Mouse (Mus musculus) embryo, embryonic 10 days (tissue): ENCODE measurements at regions not wholly inside any gene's neighbourhood (a gene's known extent, or its start where the extent isn't known, plus 50 kb on each side); places are given as distances from the start of the nearest gene placed in this dataset.

Experiments
- DNase-seq: peaks from one replicate; pipeline ENCODE4 v3.0.0-alpha.2; 2015; ENCODE audit warnings: low spot score

DNA sequence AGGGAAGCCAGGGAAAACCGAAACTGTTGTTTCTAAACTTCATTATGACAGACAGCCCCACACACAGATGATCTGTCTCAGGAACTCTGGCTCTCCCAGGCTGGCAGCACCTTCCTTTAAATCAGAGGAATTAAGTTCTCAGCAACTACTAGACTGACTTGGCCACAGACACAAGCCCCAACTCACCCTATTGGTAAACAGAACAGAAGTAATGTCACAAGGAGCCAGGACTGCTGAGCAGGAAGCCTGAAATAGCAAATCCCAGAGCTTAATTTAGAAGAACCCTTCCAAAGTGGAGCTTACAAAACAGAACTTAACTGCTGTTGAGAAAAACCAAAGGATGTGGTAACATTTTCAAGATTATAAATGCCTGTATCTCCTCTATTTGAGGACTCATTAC, 174.8 kb downstream of the Nfkbiz start:
- DNase-seq, result no peak

DNA sequence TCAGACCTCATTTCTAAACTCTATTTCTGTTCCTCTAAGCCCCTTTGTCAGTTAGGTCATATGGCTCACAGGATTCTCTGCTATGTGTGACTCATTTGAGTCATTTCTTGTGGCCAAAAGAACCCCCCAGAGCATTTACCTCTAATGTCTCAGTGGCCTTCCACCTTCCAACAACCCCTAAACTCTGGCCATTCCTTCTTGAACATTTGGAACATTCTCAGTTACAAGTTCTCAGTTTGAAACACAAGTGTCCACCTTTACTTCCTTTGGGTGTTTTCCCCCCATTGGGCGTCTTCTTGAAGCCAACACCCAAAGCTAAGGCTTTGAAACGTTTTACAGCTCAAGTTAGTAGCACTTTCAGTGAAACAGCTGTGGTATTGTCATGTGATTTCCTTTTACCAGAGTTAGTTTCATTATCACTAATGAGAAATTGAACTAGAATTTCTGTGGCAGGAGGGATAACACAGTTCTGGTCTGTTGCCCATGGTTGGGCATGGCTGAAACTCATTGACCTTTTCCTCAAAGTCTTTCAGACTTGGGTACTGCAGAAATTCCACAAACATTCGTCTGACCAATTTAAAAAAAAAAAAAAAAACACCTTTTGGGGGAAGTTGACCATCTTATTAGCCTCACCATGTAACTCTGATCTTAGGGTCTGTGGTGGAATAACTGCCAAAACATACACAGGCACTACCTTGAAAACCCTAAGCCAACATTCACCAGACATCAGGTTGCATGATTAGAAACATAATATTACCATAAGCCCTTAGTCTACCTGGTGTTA, 201.8 kb downstream of the Nfkbiz start:
- no peak for DNase-seq

DNA sequence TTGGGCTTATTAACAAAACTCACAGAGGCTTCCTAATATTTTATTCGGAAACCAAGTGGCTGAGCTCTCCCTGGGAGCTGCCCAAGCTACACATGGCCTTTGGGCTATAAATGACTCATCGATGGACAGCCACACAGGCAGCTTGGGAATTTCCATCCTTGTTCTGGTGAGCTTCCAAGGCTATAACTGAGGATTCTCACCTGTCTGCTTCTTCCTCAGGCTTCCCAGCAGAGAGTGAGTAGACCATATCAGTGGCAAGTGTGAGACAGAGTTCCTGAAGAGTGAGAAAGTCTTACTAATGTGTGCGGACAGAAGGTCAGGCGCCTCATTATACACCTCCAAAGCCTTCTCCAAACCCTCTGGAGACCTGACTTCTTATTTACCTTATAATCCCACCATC, 202.5 kb downstream of the Nfkbiz start:
- no peak for DNase-seq

DNA sequence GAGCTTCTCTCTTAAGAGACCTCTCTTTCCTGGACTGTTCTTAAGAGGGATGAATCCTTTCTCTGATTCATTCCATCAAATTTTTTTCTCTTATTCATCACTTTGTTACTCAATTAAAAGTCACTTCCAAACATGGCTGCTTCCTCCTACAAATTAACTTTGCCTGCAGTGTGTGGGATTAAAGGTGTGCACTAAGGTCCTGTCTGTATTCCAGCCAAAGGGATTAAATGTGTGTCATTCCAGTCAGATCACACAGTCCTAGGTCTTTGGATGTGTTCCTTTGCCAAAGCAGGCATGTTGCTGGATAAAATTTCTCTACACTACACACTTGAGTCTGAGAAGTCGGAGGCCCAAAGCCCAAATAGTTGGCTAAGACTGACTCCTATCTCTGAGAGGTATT, 204.0 kb downstream of the Nfkbiz start:
- DNase-seq, result no peak

DNA sequence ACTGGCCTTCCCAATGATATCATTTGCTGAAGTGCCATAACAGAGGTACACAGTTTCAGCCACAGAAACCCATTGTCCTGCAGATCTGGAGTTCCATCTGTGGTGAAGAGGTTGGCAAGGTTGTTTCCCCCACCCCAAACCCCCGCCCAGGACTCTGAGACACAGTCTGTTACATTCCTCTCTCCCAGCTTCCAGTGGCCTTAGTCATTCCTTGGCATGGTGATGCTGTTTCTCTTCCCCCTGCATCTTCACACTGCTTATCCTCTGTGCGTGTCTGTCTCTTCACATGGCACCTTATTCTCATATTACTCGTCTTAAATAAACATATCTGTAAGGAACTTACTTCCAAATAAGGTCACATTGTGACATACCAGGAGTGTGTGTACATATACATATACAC, 206.5 kb downstream of the Nfkbiz start:
- DNase-seq, result no peak

DNA sequence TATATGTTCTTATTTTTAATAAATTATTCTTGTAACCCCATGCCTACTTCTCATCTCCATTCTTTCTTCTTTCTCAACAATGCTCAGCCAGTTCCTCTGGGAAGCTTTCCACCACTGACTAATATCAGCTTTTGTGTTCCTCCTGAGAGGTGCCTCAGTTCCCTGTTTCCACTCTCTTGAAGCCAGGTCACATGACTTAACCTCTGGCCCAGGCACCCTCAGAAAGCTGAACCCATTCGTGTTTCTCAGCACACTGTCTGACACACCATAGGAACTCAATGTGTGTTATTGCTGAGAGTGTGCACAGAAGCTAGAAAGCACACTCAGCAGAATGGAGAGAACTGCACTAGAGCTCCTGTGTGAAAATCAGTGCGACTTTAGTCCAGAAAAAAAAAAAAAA, 207.1 kb downstream of the Nfkbiz start:
- DNase-seq, result no peak

DNA sequence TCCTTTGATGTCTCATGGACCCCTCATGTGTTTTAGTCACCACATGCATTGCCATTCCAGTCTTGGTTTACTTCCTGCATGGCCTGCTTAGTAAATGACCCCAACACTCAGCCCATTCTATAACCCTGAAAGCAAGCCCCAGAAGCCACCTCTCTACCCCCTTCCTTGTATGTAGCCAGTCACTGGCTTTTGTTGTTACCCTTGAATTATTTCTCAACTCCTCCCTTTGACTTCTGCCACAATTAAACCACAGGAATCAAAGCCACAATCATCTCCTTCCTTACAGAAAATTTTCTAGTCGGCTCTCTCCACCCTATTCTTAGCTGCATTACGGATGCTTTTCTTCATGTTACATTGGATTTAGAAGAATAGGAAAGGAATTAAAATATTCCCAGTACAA, 207.7 kb downstream of the Nfkbiz start:
- no peak for DNase-seq

DNA sequence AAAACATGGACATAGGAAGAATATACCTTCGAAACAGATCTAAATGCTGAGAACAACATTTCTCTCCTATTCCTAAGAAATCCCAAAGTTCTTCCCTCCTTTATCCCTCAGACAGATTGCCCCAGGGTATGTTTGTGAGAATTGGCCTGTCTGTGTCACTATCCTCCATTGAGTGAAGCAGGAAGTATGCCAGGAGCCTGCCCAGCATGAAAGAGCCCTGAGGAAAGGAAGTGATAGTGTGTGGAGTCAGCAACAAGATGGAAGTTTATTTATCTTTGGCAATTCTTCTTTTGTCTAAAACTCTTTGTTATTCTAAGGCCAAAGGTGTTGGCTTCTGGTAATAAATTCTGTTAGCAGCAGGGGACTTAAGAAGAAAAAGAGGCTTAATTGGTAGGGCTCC, 211.2 kb downstream of the Nfkbiz start:
- DNase-seq, result no peak

DNA sequence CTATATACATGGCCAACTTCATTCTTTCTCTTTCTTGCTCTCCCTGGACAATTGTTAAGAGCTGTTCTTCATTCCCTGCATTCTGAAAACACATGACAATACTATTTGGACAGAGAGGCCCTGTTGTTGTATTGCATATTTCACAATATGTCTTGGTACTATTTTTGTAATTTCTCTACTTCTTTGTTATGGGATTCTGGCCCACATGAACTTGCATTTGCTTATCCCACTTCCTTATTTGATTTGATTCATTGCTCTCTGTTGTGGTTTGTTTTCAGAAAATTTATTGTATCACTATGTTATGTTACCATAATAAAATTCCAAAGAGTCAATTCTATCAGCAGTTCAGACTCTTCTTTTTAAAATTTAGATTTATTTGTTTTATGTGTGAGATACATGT, 215.3 kb downstream of the Nfkbiz start:
- no peak for DNase-seq

DNA sequence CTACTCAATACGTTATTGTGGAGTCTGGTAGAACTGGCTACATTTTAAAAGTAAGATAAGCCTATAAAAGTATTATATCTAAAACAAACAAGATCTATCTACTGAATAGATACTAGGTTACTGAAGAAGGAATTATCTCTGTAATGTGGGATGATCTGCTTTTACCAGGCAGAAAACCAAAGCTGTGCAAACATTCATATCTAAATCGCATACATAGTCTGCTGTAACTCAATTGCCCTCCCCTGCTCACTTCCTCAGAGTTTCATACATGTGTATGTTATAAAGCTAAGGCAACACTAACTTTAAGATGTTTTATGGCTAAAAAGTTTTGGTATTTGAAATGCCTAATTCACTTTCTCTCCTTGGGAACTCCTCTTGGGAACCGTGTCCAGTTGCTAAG, 219.0 kb downstream of the Nfkbiz start:
- no peak for DNase-seq

DNA sequence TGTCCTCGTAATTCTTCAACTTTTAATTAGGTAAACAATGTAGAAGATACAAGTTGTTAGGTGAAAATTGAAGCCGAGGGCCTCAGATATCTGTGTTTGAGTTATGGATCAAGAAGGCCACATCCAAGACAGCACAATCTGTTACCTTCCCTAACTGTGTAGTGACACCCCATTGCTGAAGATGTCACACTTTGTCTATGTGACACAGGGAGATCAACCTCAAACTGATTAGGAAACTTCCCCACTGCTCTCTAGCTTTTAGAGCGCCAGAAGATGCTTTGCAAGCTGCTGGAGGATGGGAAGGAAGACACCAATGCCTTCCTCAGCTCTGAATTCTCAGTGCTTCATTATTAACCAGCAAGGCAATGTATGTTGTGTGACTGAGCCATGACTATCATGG, 220.7 kb downstream of the Nfkbiz start:
- no peak for DNase-seq

DNA sequence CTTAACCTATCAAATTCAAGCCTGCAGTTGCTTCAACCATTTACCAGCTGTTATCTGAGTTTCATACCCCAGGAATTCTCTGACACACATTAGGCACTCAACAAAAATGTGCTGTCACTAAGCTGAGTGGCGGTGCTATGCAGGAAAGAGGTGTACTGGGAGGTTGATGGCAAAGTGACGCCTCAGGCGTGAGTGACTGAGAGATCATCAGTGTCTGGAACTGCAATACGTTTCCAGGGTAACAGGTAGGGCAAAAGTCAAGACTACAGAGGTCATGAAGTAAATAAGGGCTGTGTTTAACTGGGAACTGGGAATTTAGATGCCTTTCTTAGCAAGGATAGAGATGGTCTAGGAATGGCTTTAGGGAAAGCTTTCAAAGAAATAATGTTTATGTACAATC, 221.2 kb downstream of the Nfkbiz start:
- peak; percentile 44 for DNase-seq

DNA sequence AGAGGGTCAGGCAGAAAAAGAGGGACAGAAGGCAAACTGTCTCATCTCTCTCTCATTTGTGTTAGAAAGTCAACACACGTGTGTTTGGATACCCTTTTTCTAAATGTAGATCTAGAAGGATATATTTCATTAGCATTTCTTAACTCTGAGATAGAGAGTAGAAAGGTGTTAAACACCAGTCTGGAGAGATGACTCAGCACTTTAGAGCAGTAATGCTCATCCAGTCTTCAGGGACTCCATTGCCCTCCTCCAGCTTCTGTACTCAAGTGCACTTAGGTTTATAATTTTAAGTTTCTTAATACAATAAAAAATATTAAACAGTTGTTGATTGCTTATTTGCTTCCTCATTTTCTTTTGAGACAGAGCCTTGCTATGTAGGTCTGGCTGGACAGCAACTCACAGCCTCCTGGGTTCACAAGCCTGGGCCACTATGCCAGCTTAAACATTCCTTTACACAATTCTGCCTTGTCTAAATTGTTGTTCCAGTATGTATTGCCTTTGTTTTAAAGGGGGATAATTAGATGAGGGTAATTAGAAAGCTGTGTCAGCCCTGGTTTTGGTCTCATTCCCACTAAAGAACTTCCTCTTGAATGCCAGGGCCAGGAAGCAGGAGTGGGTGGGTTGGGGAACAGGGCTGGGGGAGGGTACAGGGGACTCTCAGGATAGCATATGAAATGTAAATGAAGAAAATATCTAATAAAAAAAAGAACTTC, 222.1 kb downstream of the Nfkbiz start:
- DNase-seq, result no peak

DNA sequence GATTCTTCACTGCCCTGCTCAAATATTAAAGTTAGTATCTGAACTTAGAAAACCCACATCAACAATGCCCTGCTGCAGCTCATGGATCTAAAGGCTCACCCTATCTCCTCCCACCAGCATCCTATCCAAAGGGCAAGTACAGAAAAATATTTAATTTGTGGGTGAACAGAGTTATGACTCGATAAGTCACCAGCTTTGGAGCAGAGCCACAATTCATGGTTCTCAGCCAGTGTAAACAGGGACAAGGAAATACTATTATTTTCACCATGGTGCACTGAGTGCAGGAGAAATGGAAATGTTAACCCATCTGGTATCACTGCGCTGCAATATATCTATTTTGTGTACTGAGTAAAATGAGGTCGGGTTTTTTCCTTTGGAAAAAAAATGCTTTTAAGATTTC, 225.8 kb downstream of the Nfkbiz start:
- DNase-seq, result no peak

DNA sequence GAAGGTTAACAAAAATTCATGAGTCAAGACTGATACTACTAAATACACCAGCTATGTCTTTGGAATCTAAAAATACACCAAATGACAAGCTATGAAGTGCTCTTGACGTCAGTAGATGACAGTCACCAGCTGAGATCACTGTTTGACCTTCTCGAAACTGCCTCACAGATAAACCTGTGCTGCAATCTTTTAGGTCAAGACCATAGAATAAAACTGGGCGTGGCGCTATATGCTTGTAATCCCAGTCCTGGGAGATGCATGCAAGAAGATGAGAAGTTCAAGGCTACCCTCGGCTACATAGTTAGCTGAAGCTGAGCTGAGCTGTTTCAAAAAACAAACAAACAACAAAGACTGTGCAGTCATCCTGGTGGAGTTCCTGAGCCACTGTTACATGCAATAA, 226.7 kb downstream of the Nfkbiz start:
- DNase-seq, result no peak

DNA sequence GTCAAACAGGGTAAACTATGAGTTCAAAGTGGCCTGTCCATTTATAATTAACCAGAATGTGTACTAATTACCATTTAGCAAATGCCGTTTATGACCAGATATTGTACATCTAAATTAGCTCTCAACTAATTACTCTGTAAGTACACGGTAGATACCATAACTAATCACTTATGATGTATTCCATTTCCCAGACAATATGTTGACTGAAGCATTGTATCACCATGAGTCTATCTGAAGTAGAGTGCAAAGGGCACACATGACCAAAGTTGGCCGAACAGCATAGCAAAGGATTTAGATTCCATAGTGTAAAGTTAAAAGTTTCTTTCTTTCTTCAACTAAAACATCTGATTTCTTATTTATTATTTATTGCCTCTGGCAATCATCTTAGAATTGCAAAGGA, 227.5 kb downstream of the Nfkbiz start:
- no peak for DNase-seq

DNA sequence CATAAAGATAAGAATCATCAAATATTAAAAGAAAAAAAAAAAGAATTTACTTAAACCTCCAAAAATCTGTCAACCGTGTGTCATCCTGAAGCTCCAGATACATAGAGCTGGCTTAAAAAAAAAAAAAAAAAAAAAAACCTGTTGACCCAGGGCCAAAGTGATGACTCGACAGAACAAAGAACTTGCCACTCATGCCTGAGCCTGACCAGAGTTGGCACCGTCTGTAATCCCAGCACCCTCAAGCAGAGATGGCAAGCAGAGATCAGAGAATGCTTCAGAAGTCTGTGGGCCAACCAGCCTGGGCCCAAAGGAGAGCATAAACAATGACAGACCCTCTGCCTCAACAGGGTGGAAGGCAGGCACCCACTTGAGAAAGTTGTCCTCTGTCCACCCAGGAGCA, 230.3 kb downstream of the Nfkbiz start:
- DNase-seq, result no peak

DNA sequence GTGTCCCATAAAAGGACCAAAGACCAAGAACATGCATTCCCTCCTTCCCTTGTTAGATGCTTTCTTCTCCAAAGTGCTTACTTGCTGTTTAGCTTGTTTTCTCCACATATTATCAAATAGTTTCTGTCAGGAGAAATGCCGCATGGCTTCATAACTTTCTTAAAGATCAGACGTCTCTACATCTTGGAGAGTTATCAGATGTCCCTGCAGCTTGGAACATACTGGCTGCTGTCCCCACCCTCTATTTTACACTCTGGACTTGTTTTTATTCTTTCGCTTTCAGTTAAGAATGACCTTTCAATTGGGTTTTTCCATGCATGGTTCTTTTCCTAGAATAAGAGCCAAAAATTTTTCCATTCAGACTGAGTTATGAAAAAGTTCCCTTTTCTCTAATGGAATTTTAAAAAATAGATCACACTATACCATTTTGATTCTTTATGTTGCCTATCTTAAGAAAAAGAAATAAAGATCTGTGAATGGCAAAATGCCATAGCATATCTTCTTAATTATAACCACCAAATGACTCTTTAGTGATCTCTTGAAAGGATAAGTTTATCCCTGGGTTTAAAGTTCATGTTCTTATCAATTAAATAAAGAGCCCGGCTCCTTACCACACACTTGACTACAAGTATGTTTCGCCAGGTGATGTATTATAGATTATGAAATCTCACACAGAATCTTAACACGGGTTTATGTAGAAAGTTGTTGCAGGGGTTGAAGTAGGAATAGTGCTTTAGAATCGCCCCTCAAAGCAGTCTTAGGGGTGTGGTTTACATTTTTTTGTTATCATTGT, 232.1 kb downstream of the Nfkbiz start:
- DNase-seq, result no peak

DNA sequence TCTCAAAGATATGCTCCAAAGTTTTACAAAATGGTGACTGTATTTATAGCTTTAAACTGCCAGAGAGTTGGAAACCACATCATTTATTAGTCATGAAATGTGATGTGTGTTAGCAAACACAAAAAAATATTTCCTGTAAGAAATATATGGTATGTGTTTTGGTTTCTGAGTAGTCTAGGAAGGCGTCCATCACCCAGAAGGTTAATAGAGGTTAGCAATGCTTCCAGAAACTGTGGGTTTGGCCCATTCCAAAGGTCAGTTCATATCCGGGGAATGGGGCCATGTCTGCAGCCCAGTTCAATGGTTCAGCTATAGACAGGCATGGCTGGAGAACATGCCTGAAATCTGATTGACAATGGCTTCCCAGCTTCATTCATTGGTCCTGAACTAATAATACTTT, 235.1 kb downstream of the Nfkbiz start:
- DNase-seq, result no peak

DNA sequence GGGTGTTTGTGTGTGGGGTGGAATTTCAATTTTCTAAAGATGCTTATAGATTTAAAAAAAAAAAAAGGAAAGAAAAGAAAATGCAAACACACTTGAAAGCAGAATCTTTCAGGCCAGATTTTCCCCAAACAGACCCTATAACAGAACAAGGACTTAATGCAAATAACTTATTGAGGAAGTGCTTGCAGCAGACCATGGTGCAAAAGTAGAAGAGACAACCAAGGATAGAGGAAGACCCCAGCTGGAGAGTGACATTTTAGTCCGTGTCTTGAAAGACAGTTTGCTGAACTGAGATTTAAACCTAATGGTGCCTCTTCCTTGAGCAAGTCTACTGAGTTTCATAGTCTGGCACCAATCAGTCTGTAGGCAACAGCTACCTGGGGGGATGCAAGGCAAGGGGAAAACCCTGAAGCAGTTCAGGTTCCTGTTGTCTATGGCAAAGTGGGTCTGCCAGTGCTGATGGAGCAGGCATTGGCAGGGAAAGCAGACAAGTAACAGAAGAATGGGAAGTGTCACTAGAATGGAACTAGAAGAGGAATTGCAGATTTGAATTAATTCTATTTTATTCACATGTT, 249.2 kb downstream of the Nfkbiz start:
- DNase-seq, result no peak

DNA sequence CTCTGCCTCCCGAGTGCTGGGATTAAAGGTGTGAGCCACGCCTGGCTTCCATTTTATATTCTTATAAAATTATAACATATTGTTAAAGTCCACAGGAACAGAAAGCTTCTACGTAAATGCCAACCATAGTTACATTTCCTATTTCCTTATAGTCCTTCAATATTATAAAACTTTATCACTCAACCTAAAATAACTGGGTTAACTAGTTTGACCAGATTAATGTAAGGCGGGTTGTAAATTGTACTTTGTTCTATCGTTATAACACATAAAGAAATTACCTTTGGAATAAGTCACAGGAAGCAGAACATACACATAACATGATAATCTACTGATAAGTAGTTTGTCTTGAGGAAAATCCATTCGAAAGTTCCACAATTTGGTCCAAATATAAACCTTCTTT, 251.6 kb downstream of the Nfkbiz start:
- no peak for DNase-seq

DNA sequence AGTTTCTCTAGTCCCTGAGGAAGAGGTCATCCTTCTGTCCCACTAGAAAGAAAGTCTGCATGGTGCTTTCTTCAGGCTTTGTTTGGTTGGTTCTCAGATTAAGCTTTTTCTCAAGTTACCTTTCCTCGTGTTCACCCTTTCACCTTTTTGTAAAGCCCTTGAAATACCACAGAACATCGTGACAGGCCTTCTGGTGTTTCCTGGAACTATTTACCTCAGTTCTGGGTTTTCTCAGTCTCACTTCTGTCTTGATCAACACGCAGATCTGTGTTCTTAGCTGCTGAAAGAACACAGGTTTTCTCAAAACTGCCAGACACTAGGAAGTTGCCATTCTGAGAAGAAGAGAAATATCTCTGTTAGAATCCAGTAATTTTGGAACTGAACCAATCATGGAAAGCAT, 255.8 kb downstream of the Nfkbiz start:
- no peak for DNase-seq

DNA sequence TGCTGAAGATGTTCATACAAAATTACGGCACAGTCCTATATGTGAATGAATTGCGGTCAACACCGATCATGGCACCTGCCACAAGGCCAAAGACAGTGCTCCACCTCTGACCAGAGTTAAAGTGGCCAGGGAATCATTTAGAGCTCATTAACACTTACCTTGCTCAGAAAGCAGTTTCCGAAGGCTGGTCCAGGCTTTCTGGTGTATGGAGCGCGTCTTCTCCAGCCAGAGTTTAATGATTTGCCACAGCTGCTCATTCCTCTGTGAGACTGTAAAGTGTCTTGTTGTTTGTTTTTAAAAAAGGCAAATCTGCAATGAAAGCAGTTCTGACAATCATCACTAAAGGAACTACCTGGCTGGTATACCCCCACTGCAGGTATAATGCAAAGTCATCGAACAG, 256.7 kb downstream of the Nfkbiz start:
- no peak for DNase-seq
